Mouse (Mus musculus) lung, postnatal 0 days (tissue): ENCODE data around the gene Slc29a1. TPM values are rescaled to one million over a fixed set of nuclear protein-coding genes. Genes with fewer than 3 reads are reported as not detected.
A peak's percentile ranks its signal among the peaks of the same experiment; 100 is the strongest.

ENCODE experiments used
- ATAC-seq: fragments of 200-750 bp; cut with Nextera tagmentation; 2 replicates; pipeline ENCODE4 v1.8.0; 2017; ENCODE audit warnings: moderate library complexity
- DNase-seq: peaks from one replicate; pipeline ENCODE4 v3.0.0-alpha.2; 2016; ENCODE audit warnings: low spot score
- H3K27ac ChIP-seq: fragments of 300-500 bp; sonication (generic); 2 replicates; pipeline ENCODE4 v1.5.1; 2014; ENCODE audit warnings: antibody characterized with exemption, mild to moderate bottlenecking, low read length, mixed read lengths
- H3K27me3 ChIP-seq: fragments of 300-500 bp; sonication (generic); replicated peaks from 2 replicates; pipeline ENCODE4 v1.6.1; 2014; ENCODE audit warnings: low read length, mixed read lengths; ENCODE audit not compliant: insufficient read depth
- H3K36me3 ChIP-seq: fragments of 300-500 bp; sonication (generic); 2 replicates; pipeline ENCODE4 v1.6.1; 2014; ENCODE audit warnings: low read length, mixed read lengths; ENCODE audit not compliant: insufficient read depth
- H3K4me1 ChIP-seq: fragments of 300-500 bp; sonication (generic); 2 replicates; pipeline ENCODE4 v1.6.1; 2014; ENCODE audit warnings: antibody characterized with exemption, low read depth, low read length, mixed read lengths; ENCODE audit not compliant: insufficient read depth
- H3K4me2 ChIP-seq: fragments of 300-500 bp; sonication (generic); replicated peaks from 2 replicates; pipeline ENCODE4 v1.6.1; 2014; ENCODE audit warnings: low read depth, mild to moderate bottlenecking, low read length, moderate library complexity, mixed read lengths
- H3K4me3 ChIP-seq: fragments of 300-500 bp; sonication (generic); 2 replicates; pipeline ENCODE4 v1.5.1; 2014; ENCODE audit warnings: low read depth, low read length
- H3K9ac ChIP-seq: fragments of 300-500 bp; sonication (generic); replicated peaks from 2 replicates; pipeline ENCODE4 v1.6.1; 2014; ENCODE audit warnings: low read depth, mild to moderate bottlenecking
- H3K9me3 ChIP-seq: fragments of 300-500 bp; sonication (generic); 2 replicates; pipeline ENCODE4 v1.6.1; 2016; ENCODE audit warnings: low read length, mixed read lengths
- CTCF ChIP-seq: IDR thresholded peaks from 2 replicates; pipeline ENCODE4 v1.5.1; 2016; ENCODE audit warnings: antibody characterized with exemption, mild to moderate bottlenecking
- EP300 ChIP-seq: IDR thresholded peaks from 2 replicates; pipeline ENCODE4 v1.6.1; 2016; ENCODE audit warnings: antibody characterized with exemption, mild to moderate bottlenecking, control low read depth
- WGBS: fragments of 180-500 bp; shearing (Covaris S2); extraction: QIAGEN DNeasy Blood & Tissue Kit; methylation state at CpG from one replicate; pipeline ENCODE4 v1.1.7; 2014; 5-methylcytosine and 5-hydroxymethylcytosine counted together
- polyA plus RNA-seq: library from polyadenylated mRNA; unstranded; fragments of >200 nt; fragmentation: Nextera tagmentation; extraction: Ambion mirVana; gene quantifications from 2 replicates; pipeline ENCODE4 v1.2.1, GENCODE M21; 2015

The Slc29a1 gene
- polyA plus RNA-seq, 1 experiment from 2014 or later: 99.8 TPM

DNA sequence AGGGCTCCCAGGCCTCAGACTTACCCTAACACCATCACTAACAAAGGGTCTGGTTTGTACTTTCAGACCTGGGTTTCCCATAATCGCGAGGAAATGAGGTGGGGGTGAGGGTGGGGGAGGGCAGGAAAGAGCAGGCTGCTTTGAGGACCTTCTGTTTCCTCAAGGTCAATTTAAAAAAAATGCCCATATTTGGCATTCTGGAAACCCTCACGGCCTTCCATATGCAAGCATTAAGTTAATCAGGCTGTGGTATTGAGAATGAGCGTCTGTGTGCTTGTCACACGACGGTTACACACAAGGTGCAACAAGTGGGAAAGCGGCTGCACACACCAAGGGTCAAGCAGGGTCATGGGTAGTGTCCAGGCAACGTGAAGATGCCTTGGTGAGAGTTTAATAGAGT, 12.6 kb upstream of the Slc29a1 start:
- DNase-seq: no peak
- no peak overlapping the region for H3K27ac ChIP-seq
- H3K4me1 ChIP-seq: no peaks in the 10 kb centered on the region
- TF ChIP-seq EP300 (no peak), CTCF (no peak)
- no peak for ATAC-seq
- 64% methylated on average over 8 of the region's 8 CpGs for WGBS
- no peaks in the 10 kb centered on the region for H3K9me3 ChIP-seq
- H3K27me3 ChIP-seq: no peaks in the 10 kb centered on the region
- no peak overlapping the region for H3K9ac ChIP-seq
- no peak overlapping the region for H3K4me2 ChIP-seq
- H3K4me3 ChIP-seq: no peak overlapping the region
- no peaks in the 10 kb centered on the region for H3K36me3 ChIP-seq

DNA sequence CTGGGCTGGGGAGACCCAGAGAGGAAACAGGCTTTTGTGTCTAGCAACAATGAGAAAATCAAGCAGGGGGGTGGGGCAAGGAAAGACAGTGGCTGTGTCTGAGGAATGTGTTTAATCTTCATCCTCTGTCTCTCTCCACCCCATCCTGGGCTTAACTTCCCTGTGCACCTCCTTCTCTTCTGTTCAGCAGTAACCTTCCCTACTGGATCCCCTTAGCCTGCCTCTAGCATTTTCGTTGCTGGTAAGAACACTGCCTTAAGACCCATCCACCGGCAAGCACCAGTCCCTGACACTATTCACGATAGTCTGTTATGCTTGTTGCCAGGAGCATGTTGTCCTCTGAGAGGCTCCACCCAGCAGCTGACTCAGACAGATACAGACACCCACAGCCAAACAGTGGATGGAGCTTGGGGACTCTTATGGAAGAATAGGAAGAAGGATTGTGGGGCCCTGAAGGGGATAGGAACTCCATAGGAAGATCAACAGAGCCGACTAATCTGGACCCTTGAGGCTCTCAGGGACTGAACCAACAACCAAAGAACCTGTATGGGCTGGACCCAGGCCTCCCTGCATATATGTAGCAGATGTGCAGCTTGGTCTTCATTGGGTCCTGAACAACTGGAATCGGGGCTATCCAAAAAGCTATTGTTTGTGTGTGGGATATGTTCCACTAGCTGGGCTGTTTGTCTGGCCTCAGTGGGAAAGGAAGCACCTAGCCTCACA, 10.9 kb upstream of the Slc29a1 start:
- peak; percentile 81 for DNase-seq

DNA sequence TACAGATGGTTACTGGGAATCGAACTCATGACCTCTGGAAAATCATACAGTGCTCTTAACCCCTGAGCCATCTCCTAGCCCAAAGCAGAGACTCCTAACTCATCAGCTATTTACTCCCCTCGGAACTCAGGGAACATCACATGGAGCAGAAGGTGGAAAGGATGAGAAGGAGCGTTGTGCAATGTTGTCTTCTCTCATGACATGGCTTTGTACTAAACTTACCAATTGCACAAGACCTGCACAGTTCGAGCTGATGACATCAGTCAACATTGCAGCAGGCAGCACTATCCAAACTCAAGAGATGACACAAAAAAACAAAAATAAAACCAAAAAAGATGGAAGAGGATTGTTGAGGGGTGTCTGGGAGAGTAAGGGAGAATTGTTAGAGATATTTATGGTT, 9.0 kb upstream of the Slc29a1 start:
- H3K4me1 ChIP-seq: no peaks in the 10 kb centered on the region
- TF ChIP-seq CTCF (no peak), EP300 (peak; percentile 50)
- no peaks in the 10 kb centered on the region for H3K9me3 ChIP-seq

More for the DNA sequence above, 10.9 kb upstream of the Slc29a1 start:
- Histone ChIP-seq H3K9me3 (no peaks in the 10 kb centered on the region), H3K4me2 (no peak overlapping the region), H3K9ac (no peak overlapping the region), H3K36me3 (no peaks in the 10 kb centered on the region), H3K4me3 (no peak overlapping the region), H3K27me3 (no peaks in the 10 kb centered on the region), H3K4me1 (no peaks in the 10 kb centered on the region), H3K27ac (peak overlapping the region; percentile 62)
- 28% methylated on average over 5 of the region's 5 CpGs for WGBS
- TF ChIP-seq CTCF: no peak
- TF ChIP-seq EP300: peak; percentile 51; the same call in 1 of the 2 replicates
- ATAC-seq: peak; percentile 91

DNA sequence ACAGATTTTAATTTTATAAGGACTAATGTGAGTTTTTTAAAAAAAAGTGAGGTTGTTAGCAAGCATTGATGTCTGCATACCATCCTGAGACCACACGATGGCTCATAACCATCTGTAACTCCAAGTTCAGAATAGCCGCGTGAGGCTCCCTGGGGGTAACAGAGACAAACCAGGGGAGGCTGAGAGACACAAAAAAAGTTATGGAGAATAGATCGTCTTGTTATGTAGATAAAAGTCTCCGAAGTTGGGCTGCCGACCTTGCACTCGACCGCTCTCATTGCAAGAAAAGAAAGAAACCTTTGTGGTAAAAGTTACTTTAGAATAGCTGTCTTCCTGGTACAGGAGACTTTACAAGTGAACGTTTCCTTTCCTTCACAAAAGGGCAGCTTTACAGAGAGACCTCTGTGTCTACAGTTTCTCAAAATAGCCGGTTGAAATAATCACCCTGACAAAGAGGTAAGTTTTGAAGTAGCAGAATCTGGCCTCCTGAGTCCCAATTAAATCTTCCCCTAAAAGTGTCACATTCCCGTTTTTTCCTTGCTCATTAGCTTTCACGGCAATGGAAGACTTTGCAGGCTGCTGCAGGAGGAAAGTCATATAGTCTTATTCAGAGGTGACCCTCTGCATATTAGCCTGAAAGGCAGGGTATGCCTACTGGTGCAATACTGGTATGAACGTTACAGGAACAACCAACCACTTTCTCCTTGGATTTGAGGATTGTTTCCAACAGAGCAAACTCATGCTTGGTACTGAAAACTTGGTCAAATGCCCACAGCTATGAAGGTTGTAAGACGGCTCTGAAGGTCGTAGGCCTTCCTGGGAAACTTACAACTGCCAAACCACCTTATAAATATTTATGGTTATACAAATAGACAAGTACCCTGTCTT, 7.8 kb upstream of the Slc29a1 start:
- Histone ChIP-seq H3K4me2 (no peak overlapping the region), H3K27ac (no peak overlapping the region), H3K36me3 (no peaks in the 10 kb centered on the region), H3K9me3 (no peaks in the 10 kb centered on the region), H3K27me3 (no peaks in the 10 kb centered on the region), H3K9ac (no peak overlapping the region), H3K4me3 (no peak overlapping the region), H3K4me1 (no peaks in the 10 kb centered on the region)
- ATAC-seq: no peak
- DNase-seq: no peak
- WGBS: 64% methylated on average over 15 of the region's 15 CpGs
- no peak for TF ChIP-seq EP300
- TF ChIP-seq CTCF: no peak

More for the DNA sequence above, 9.0 kb upstream of the Slc29a1 start:
- ATAC-seq (peak; percentile 30), DNase-seq (peak; percentile 76)
- H3K4me2 ChIP-seq: no peak overlapping the region
- H3K27me3 ChIP-seq: no peaks in the 10 kb centered on the region
- 81% methylated on average over 4 of the region's 4 CpGs for WGBS
- H3K27ac ChIP-seq: no peak overlapping the region
- no peaks in the 10 kb centered on the region for H3K36me3 ChIP-seq
- no peak overlapping the region for H3K4me3 ChIP-seq
- H3K9ac ChIP-seq: no peak overlapping the region

DNA sequence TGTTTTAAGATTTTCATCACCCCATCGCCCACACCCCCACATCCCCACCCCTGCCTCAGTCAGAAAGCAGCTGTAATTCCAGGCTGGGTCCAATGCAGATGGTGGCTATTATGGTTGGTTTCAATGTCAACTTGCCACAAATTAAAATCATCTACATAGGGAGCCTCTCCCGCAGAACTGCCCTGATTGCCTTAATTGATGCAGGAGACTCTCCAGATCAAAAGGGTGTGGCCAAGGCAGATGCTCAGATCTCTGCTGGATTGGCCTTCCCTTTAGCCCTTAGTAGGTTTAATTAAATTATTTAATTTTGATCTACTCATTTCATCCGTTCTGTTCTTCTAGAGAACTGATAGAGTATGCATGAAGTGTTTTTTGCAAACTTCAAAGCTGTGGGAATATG, 3.6 kb upstream of the Slc29a1 start:
- 94% methylated on average over 3 of the region's 3 CpGs for WGBS
- Histone ChIP-seq H3K27ac (no peak overlapping the region), H3K36me3 (no peaks in the 10 kb centered on the region), H3K4me1 (peaks cover 4% of the 10 kb centered on the region; the same call in 1 of the 2 replicates), H3K9me3 (no peaks in the 10 kb centered on the region), H3K27me3 (no peaks in the 10 kb centered on the region), H3K9ac (no peak overlapping the region), H3K4me2 (no peak overlapping the region), H3K4me3 (no peak overlapping the region)
- ATAC-seq: no peak
- DNase-seq: no peak
- TF ChIP-seq CTCF (no peak), EP300 (no peak)

- no peak for DNase-seq
- H3K4me3 ChIP-seq: no peak within 1 kb of the TSS
- 0 out of 2 replicates have a peak within 1 kb of the TSS, but pooled peaks have one; percentile 8 for H3K9ac ChIP-seq
- TF ChIP-seq CTCF (no peak), EP300 (no peak)
- H3K9me3 ChIP-seq: no peaks in the 10 kb centered on the region
- WGBS: 62% methylated on average over 6 of the region's 6 CpGs
- no peak within 1 kb of the TSS; the same call in 1 of the 2 replicates for H3K4me2 ChIP-seq
- H3K27ac ChIP-seq: no peak within 1 kb of the TSS
- no peaks in the 10 kb centered on the region for H3K27me3 ChIP-seq
- no peak for ATAC-seq
- H3K36me3 ChIP-seq: no peaks in the 10 kb centered on the region
- H3K4me1 ChIP-seq: peaks cover 4% of the 10 kb centered on the region; the same call in 1 of the 2 replicates
Observed at GRCm38 (mm10) chr17:45601877-45602304, 2.5 kb upstream of the Slc29a1 start, which contains the start of gene Mymx. Gene Mymx, minus strand, starts transcription at chr17:45602102.
